ENCODE assay signal across 9 mouse cellular contexts in the genomic region with DNA sequence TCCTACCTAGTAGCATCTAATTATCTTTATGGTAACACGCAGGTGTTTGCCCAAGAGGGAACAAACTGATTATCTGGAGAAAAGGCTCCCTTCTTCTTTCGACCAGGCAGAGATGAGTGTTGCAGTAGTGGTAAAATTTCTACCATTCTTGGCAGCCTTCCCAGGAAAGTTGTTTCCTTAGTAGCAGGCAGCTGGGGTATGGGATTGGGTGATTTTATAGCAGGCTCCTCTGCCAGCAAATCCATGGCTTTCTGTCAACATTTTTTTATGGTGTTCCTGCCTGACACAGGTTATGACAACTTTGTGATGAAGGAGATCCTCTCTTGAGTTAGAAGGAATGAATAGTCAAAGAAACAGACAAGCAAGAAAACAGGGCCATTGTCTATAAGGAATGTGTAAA. TPM values are rescaled to one million over a fixed set of nuclear protein-coding genes. Genes with fewer than 3 reads are reported as not detected.
DNase-seq lines count a peak whose midpoint lies in the region; ATAC-seq and TF ChIP-seq lines count a peak whose summit lies in the region.
"Had no signal": no experiment of that assay in that cellular context is flagged by ENCODE, and none has a peak within 500 bp of the region (broad histone marks: within the 10 kb centered on the region; RNA-seq: fewer than 3 reads in every experiment).

No protein-coding gene starts in this region.

- DNase-seq in heart, postnatal 25 days (ENCODE audit: low spot score), result no peak
- DNase-seq in MN1 (ENCODE audit: low spot score), result peak; percentile 64
- peak; percentile 74 for DNase-seq in forebrain, postnatal 0 days
- DNase-seq in layer of hippocampus, postnatal 36 days, result peak; percentile 12 to 19
- DNase-seq in urinary bladder, adult 18-20 months (ENCODE audit: low spot score in 2 of 2), result no peak
- DNase-seq in liver, postnatal 0 days, result no peak
- no peak for DNase-seq in testis, postnatal 14 days (ENCODE audit: low spot score)

- intact Hi-C loops in heart, postnatal 25 days (cut with DNase I), result no loop called here

- no peaks in the 10 kb centered on the region for H3K9me3 ChIP-seq in heart, embryonic 15.5 days (replicated peaks)
- no peaks in the 10 kb centered on the region for H3K9me3 ChIP-seq in forebrain, postnatal 0 days (ENCODE audit: low read length)
- H3K9me3 ChIP-seq in liver, postnatal 0 days (ENCODE audit: low read length), result no peaks in the 10 kb centered on the region
- H3K9me3 ChIP-seq: limb, embryonic 12.5 days had no signal

- H3K4me3 ChIP-seq in heart, embryonic 15.5 days, result no peak overlapping the region
- no peak overlapping the region for H3K4me3 ChIP-seq in forebrain, postnatal 0 days (ENCODE audit: low read depth, low read length)
- no peak overlapping the region for H3K4me3 ChIP-seq in liver, postnatal 0 days (ENCODE audit: low read depth, low read length)
- H3K4me3 ChIP-seq: limb, embryonic 12.5 days had no signal

- H3K36me3 ChIP-seq in heart, embryonic 15.5 days, result no peaks in the 10 kb centered on the region
- no peaks in the 10 kb centered on the region for H3K36me3 ChIP-seq in forebrain, postnatal 0 days (ENCODE audit: insufficient read depth)
- no peaks in the 10 kb centered on the region for H3K36me3 ChIP-seq in liver, postnatal 0 days (replicated peaks; ENCODE audit: insufficient read depth, low read length)
- H3K36me3 ChIP-seq: limb, embryonic 12.5 days had no signal

- no peak for TF ChIP-seq CTCF in forebrain, postnatal 0 days (IDR thresholded peaks at IDR 0.05; ENCODE audit: low read depth)
- no peak for TF ChIP-seq CTCF in liver, postnatal 0 days (IDR thresholded peaks at IDR 0.05; ENCODE audit: low read depth)

- H3K9ac ChIP-seq in heart, embryonic 15.5 days, result no peak overlapping the region
- no peak overlapping the region for H3K9ac ChIP-seq in forebrain, postnatal 0 days
- no peak overlapping the region for H3K9ac ChIP-seq in liver, postnatal 0 days (replicated peaks)
- H3K9ac ChIP-seq: limb, embryonic 12.5 days had no signal

- H3K4me1 ChIP-seq in heart, embryonic 15.5 days (replicated peaks), result peaks cover 10% of the 10 kb centered on the region
- no peaks in the 10 kb centered on the region for H3K4me1 ChIP-seq in forebrain, postnatal 0 days (ENCODE audit: insufficient read depth)
- no peaks in the 10 kb centered on the region for H3K4me1 ChIP-seq in liver, postnatal 0 days (ENCODE audit: insufficient read depth)
- H3K4me1 ChIP-seq: limb, embryonic 12.5 days had no signal

- TF ChIP-seq EP300 in liver, postnatal 0 days (IDR thresholded peaks at IDR 0.05; ENCODE audit: low read depth), result no peak

- no peak overlapping the region for H3K4me2 ChIP-seq in heart, embryonic 15.5 days
- no peak overlapping the region for H3K4me2 ChIP-seq in forebrain, postnatal 0 days (ENCODE audit: low read depth)
- no peak overlapping the region for H3K4me2 ChIP-seq in liver, postnatal 0 days (ENCODE audit: low read depth, low read length)
- H3K4me2 ChIP-seq: limb, embryonic 12.5 days had no signal

- no peak overlapping the region for H3K27ac ChIP-seq in heart, embryonic 15.5 days
- H3K27ac ChIP-seq in forebrain, postnatal 0 days (ENCODE audit: low read depth, low read length), result no peak overlapping the region
- H3K27ac ChIP-seq in liver, postnatal 0 days (ENCODE audit: low read depth), result no peak overlapping the region
- H3K27ac ChIP-seq: limb, embryonic 12.5 days had no signal

- no peaks in the 10 kb centered on the region for H3K27me3 ChIP-seq in heart, embryonic 15.5 days
- H3K27me3 ChIP-seq in forebrain, postnatal 0 days (ENCODE audit: insufficient read depth, low read length), result no peaks in the 10 kb centered on the region
- H3K27me3 ChIP-seq in liver, postnatal 0 days (ENCODE audit: insufficient read depth, low read length), result no peaks in the 10 kb centered on the region
- H3K27me3 ChIP-seq: limb, embryonic 12.5 days had no signal

- 0 out of 2 replicates have a peak, but pooled peaks have one; percentile 50 for ATAC-seq in heart, embryonic 15.5 days (replicated peaks; ENCODE audit: insufficient number of reproducible peaks, insufficient read depth, low FRiP score, low read depth)
- ATAC-seq in forebrain, postnatal 0 days, result peak; percentile 90
- no peak for ATAC-seq in liver, postnatal 0 days

- 26% methylated on average over 2 of the region's 2 CpGs for WGBS in heart, embryonic 15.5 days
- 48% methylated on average over 2 of the region's 2 CpGs for WGBS in forebrain, postnatal 0 days
- WGBS in liver, postnatal 0 days (ENCODE audit: insufficient replicate concordance), result 35% methylated on average over 2 of the region's 2 CpGs

RNA-seq across cellular contexts. Expression of gene H60c, which starts 40.2 kb away (rescaled TPM):
- 0.09 TPM in 1 of 2 replicates, not detected in the other for polyA plus RNA-seq in heart, embryonic 15.5 days (2015; fragmentation: Nextera tagmentation; extraction: Ambion mirVana)
- not detected for total RNA-seq in heart, postnatal 25 days (2021)
- not detected in 2 replicates for total RNA-seq in forebrain, postnatal 0 days (2014; rRNA removed)
- not detected in 2 replicates for polyA plus RNA-seq in forebrain, postnatal 0 days (2015; fragmentation: Nextera tagmentation; extraction: Ambion mirVana)
- total RNA-seq in layer of hippocampus, postnatal 36 days (2021), result not detected
- polyA plus RNA-seq in liver, postnatal 0 days (2015; fragmentation: Nextera tagmentation; extraction: Ambion mirVana), result not detected in 2 replicates
- polyA plus RNA-seq: limb, embryonic 12.5 days had no signal

RNA-seq across cellular contexts. Expression of gene Ppp1r14c, which starts 58.1 kb away (rescaled TPM):
- polyA plus RNA-seq in heart, embryonic 15.5 days (2015; fragmentation: Nextera tagmentation; extraction: Ambion mirVana), result 242 and 287 TPM in 2 replicates
- 100 to 1,000 TPM; 213 to 228 TPM for total RNA-seq in heart, postnatal 25 days (2021)
- total RNA-seq in forebrain, postnatal 0 days (2014; rRNA removed), result 81.4 and 85.8 TPM in 2 replicates
- polyA plus RNA-seq in forebrain, postnatal 0 days (2015; fragmentation: Nextera tagmentation; extraction: Ambion mirVana), result 96.8 and 101 TPM in 2 replicates
- total RNA-seq in layer of hippocampus, postnatal 36 days (2021), result 10 to 100 TPM; 24.1 to 25.2 TPM
- polyA plus RNA-seq in liver, postnatal 0 days (2015; fragmentation: Nextera tagmentation; extraction: Ambion mirVana), result 0.08 and 0.36 TPM in 2 replicates

Comparison
In these comparisons a context has a peak if more than half of its experiments do, and no peak if none do; other contexts are left out.
1. DNase-seq: peak in MN1 (single experiment), forebrain, postnatal 0 days (single experiment) and layer of hippocampus, postnatal 36 days (2 of 2); none in heart, postnatal 25 days (single experiment), urinary bladder, adult 18-20 months (0 of 2), liver, postnatal 0 days (single experiment) and testis, postnatal 14 days (single experiment).